20 mouse cellular contexts compared by ENCODE assay signal in the genomic region with DNA sequence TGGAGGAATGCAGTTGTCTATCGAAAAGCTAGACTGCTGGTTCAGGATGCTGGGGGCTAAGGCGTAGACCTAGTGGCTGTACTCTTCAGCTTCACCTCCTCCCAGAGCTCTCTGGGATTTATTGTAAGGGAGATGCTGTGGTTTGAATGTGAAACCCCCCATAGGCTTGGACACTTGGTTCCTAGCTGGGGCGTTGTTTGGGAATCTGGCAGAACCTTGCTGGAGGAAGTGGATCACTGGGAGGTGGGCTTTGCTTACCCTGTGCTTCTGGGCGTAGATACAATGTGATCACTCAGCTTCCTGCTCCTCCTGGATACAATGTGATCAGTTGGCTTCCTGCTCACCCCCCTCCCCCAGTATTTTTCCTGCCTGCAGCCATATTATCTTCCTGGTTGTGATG. TPM values are rescaled to one million over a fixed set of nuclear protein-coding genes. Genes with fewer than 3 reads are reported as not detected.
DNase-seq lines count a peak whose midpoint lies in the region; TF ChIP-seq lines count a peak whose summit lies in the region.
"Had no signal": no experiment of that assay in that cellular context is flagged by ENCODE, and none has a peak within 500 bp of the region (broad histone marks: within the 10 kb centered on the region; RNA-seq: fewer than 3 reads in every experiment).

No protein-coding gene starts in this region.

- intact Hi-C loops in heart, postnatal 10 days (cut with DNase I): no loop called here

- peak; percentile 58 for DNase-seq in heart, adult 11 months
- no peak for DNase-seq in heart, postnatal 10 days
- DNase-seq in ES-E14 (ENCODE audit: low read depth, low spot score) (no peak), ZHBTc4 (ENCODE audit: low read depth, low spot score) (peak; percentile 35)
- no peak for DNase-seq in adrenal gland, adult 2 months
- DNase-seq in adrenal gland, postnatal 10 days: no peak
- DNase-seq: adrenal gland, postnatal 14 days; adrenal gland, postnatal 36 days; B cell, adult 2 months; cerebellum, adult 11-12 months; cerebellum, adult 2 months; cerebellum, adult 9-10 months; cerebellum, postnatal 10 days; cerebellum, postnatal 25 days had no signal

- H3K36me3 ChIP-seq in ES-E14 (ENCODE audit: control insufficient read depth, insufficient read depth, low read length, poor library complexity, severe bottlenecking): no peaks in the 10 kb centered on the region
- H3K36me3 ChIP-seq: embryonic facial prominence, embryonic 10.5 days; embryonic facial prominence, embryonic 12.5 days; forebrain, embryonic 10.5 days; forebrain, embryonic 12.5 days had no signal

- no peak overlapping the region for H3K9ac ChIP-seq in ES-E14 (ENCODE audit: insufficient read depth, low read depth, low read length, poor library complexity, severe bottlenecking)
- H3K9ac ChIP-seq: embryonic facial prominence, embryonic 12.5 days; forebrain, embryonic 12.5 days had no signal

- no peaks in the 10 kb centered on the region for H3K9me3 ChIP-seq in ES-E14 (ENCODE audit: control insufficient read depth, insufficient read depth, low read depth, low read length)
- H3K9me3 ChIP-seq: embryonic facial prominence, embryonic 10.5 days; embryonic facial prominence, embryonic 12.5 days; forebrain, embryonic 10.5 days; forebrain, embryonic 12.5 days had no signal

- peak overlapping the region; percentile 26 for H3K27ac ChIP-seq in ES-E14 (ENCODE audit: insufficient read depth, low read depth, low read length, poor library complexity, severe bottlenecking)
- H3K27ac ChIP-seq: embryonic facial prominence, embryonic 10.5 days; embryonic facial prominence, embryonic 12.5 days; forebrain, embryonic 10.5 days; forebrain, embryonic 12.5 days had no signal

- peaks cover 0 to 5% of the 10 kb centered on the region in 2 experiments; a peak in 2 of 4 replicates for H3K4me1 ChIP-seq in ES-E14 (ENCODE audit: control insufficient read depth in 2 of 2, insufficient read depth in 2 of 2, low read length in 2 of 2, poor library complexity in 1 of 2)
- H3K4me1 ChIP-seq: embryonic facial prominence, embryonic 10.5 days; embryonic facial prominence, embryonic 12.5 days; forebrain, embryonic 10.5 days; forebrain, embryonic 12.5 days had no signal

- no peak overlapping the region for H3K4me3 ChIP-seq in ES-E14 (ENCODE audit: insufficient read depth in 1 of 2, low read depth in 1 of 2, low read length in 2 of 2, poor library complexity in 1 of 2, severe bottlenecking in 1 of 2)
- H3K4me3 ChIP-seq: embryonic facial prominence, embryonic 10.5 days; embryonic facial prominence, embryonic 12.5 days; erythroblast, embryonic 14.5 days; forebrain, embryonic 10.5 days; forebrain, embryonic 12.5 days had no signal

- in situ Hi-C loops in ES-E14 (cut with MboI; ENCODE audit: low sequenced_read_pairs in 2 of 2, unreplicated experiment in 2 of 2): no loop called here

TF ChIP-seq in ES-E14, 5 proteins besides CTCF, POLR2A, EP300 and RAD21:
- TF ChIP-seq MAFK (IDR thresholded peaks at IDR 0.05; ENCODE audit: insufficient read depth, low read depth, low read length): no peak
- no peak for TF ChIP-seq ZNF384 (IDR thresholded peaks at IDR 0.05; ENCODE audit: low read depth, low read length)
- TF ChIP-seq HCFC1 (IDR thresholded peaks at IDR 0.05; ENCODE audit: borderline replicate concordance, insufficient read depth, low read length): no peak
- TF ChIP-seq ZC3H11A (IDR thresholded peaks at IDR 0.05; ENCODE audit: borderline replicate concordance, low read depth, low read length): no peak
- TF ChIP-seq CHD2 (IDR thresholded peaks at IDR 0.05; ENCODE audit: low read depth, low read length): no peak

RNA-seq across cellular contexts. Expression of a gene that starts 26.4 kb away (rescaled TPM):
- total RNA-seq in heart, postnatal 10 days (2021): 10 to 100 TPM in 1 of 2 experiments, 1 to 10 TPM in 1; 9.1 to 12.8 TPM
- total RNA-seq in ES-E14 (2012; rRNA removed): 35.3 and 55.6 TPM in 2 replicates
- 10 to 100 TPM; 17.4 to 18.1 TPM for total RNA-seq in adrenal gland, adult 2 months (2021)
- 3.5 and 3.9 TPM in 2 replicates for polyA plus RNA-seq in adrenal gland, adult 2 months (2012; rRNA removed)
- total RNA-seq in adrenal gland, postnatal 10 days (2021): 10 to 100 TPM; 14.2 to 15.5 TPM
- total RNA-seq: MEL had no signal
- polyA plus RNA-seq: erythroblast, embryonic 14.5 days had no signal

RNA-seq across cellular contexts. Expression of a gene that starts 47.7 kb away (rescaled TPM):
- total RNA-seq in heart, postnatal 10 days (2021): 10 to 100 TPM; 42.9 to 45.9 TPM
- total RNA-seq in ES-E14 (2012; rRNA removed): 13.9 and 20.6 TPM in 2 replicates
- 100 to 1,000 TPM in 1 of 2 experiments, 10 to 100 TPM in 1; 51.2 to 190 TPM for total RNA-seq in adrenal gland, adult 2 months (2021)
- polyA plus RNA-seq in adrenal gland, adult 2 months (2012; rRNA removed): 244 and 584 TPM in 2 replicates
- 10 to 100 TPM; 44.3 to 66.3 TPM for total RNA-seq in adrenal gland, postnatal 10 days (2021)

Comparison
In these comparisons a context has a peak if more than half of its experiments do, and no peak if none do; other contexts are left out.
1. DNase-seq: peak in heart, adult 11 months (single experiment) and ZHBTc4 (single experiment); none in heart, postnatal 10 days (0 of 2), ES-E14 (single experiment), adrenal gland, adult 2 months (single experiment) and adrenal gland, postnatal 10 days (single experiment).